8 mouse cellular contexts compared by ENCODE assay signal in genomic region chr10:73098966-73099845, GRCm38 (mm10). TPM values are rescaled to one million over a fixed set of nuclear protein-coding genes. Genes with fewer than 3 reads are reported as not detected.
DNase-seq lines count a peak whose midpoint lies in the region; ATAC-seq and TF ChIP-seq lines count a peak whose summit lies in the region.

TSS of gene Pcdh15 (plus strand) at chr10:73099342.

- H3K4me2 ChIP-seq in lung, embryonic 14.5 days = peak within 1 kb of the TSS; percentile 94
- H3K4me2 ChIP-seq in hindbrain, embryonic 13.5 days = peak within 1 kb of the TSS; percentile 89
- peak within 1 kb of the TSS; percentile 52 for H3K4me2 ChIP-seq in liver, embryonic 13.5 days

- no peak within 1 kb of the TSS for H3K27ac ChIP-seq in lung, embryonic 14.5 days (ENCODE audit: low read depth)
- peak within 1 kb of the TSS; percentile 79 for H3K27ac ChIP-seq in hindbrain, embryonic 13.5 days
- H3K27ac ChIP-seq in liver, embryonic 13.5 days = no peak within 1 kb of the TSS

- under 1% methylated on average over 78 of the region's 79 CpGs for WGBS in lung, embryonic 14.5 days
- under 1% methylated on average over 79 of the region's 79 CpGs for WGBS in hindbrain, embryonic 13.5 days
- under 1% methylated on average over 77 of the region's 79 CpGs for WGBS in liver, embryonic 13.5 days (ENCODE audit: insufficient replicate concordance)

- H3K36me3 ChIP-seq in lung, embryonic 14.5 days (ENCODE audit: insufficient read depth) = no peaks in the 10 kb centered on the region
- H3K36me3 ChIP-seq in hindbrain, embryonic 13.5 days = no peaks in the 10 kb centered on the region
- H3K36me3 ChIP-seq in liver, embryonic 13.5 days = no peaks in the 10 kb centered on the region

- peak; percentile 57; the same call in 1 of the 2 replicates for ATAC-seq in lung, embryonic 14.5 days (ENCODE audit: insufficient read depth)
- ATAC-seq in hindbrain, embryonic 13.5 days (ENCODE audit: low FRiP score) = peak; percentile 41
- no peak for ATAC-seq in liver, embryonic 13.5 days (ENCODE audit: low read depth)
- ATAC-seq in CD4-positive, CD25-positive, alpha-beta regulatory T cell, adult 4 months = no peak

- peak within 1 kb of the TSS; percentile 13; the same call in 1 of the 2 replicates for H3K9ac ChIP-seq in lung, embryonic 14.5 days
- H3K9ac ChIP-seq in hindbrain, embryonic 13.5 days = peak within 1 kb of the TSS; percentile 74
- H3K9ac ChIP-seq in liver, embryonic 13.5 days = no peak within 1 kb of the TSS

- no peak for TF ChIP-seq CTCF in lung, embryonic 14.5 days (IDR thresholded peaks at IDR 0.05; ENCODE audit: low read depth)

- DNase-seq in adrenal gland, postnatal 10 days = peak; percentile 8
- DNase-seq in adrenal gland, adult 8-10 months = no peak
- peak; percentile 20 for DNase-seq in lung, embryonic 14.5 days
- DNase-seq in lung, postnatal 36 days = no peak
- no peak for DNase-seq in liver, embryonic 13.5 days
- DNase-seq in right cerebral cortex, postnatal 25 days = peak; percentile 74

- H3K4me1 ChIP-seq in lung, embryonic 14.5 days (ENCODE audit: insufficient read depth) = no peaks in the 10 kb centered on the region
- H3K4me1 ChIP-seq in hindbrain, embryonic 13.5 days (replicated peaks) = peaks cover 27% of the 10 kb centered on the region
- H3K4me1 ChIP-seq in liver, embryonic 13.5 days (replicated peaks) = no peaks in the 10 kb centered on the region

- H3K4me3 ChIP-seq in lung, embryonic 14.5 days (ENCODE audit: low read depth, low read length) = peak within 1 kb of the TSS; percentile 51
- peak within 1 kb of the TSS; percentile 70 for H3K4me3 ChIP-seq in hindbrain, embryonic 13.5 days
- H3K4me3 ChIP-seq in liver, embryonic 13.5 days (replicated peaks) = peak within 1 kb of the TSS; percentile 39

- peaks cover 62% of the 10 kb centered on the region for H3K27me3 ChIP-seq in lung, embryonic 14.5 days (ENCODE audit: insufficient read depth, low read length)
- peaks cover 29% of the 10 kb centered on the region for H3K27me3 ChIP-seq in hindbrain, embryonic 13.5 days
- peaks cover 54% of the 10 kb centered on the region for H3K27me3 ChIP-seq in liver, embryonic 13.5 days

- no peaks in the 10 kb centered on the region for H3K9me3 ChIP-seq in lung, embryonic 14.5 days (ENCODE audit: low read depth, low read length)
- H3K9me3 ChIP-seq in hindbrain, embryonic 13.5 days = no peaks in the 10 kb centered on the region
- no peaks in the 10 kb centered on the region for H3K9me3 ChIP-seq in liver, embryonic 13.5 days (replicated peaks)

RNA-seq across cellular contexts. Expression of gene Pcdh15, which starts in this region (rescaled TPM):
- 1 to 10 TPM; 3.5 to 5.4 TPM for total RNA-seq in adrenal gland, postnatal 10 days (2021)
- total RNA-seq in adrenal gland, adult 8-10 months (2022) = 10 to 100 TPM in 1 of 4 experiments, 1 to 10 TPM in 3; 8.6 to 10.2 (median 9.6) TPM
- 0.09 TPM in 1 of 2 replicates, not detected in the other for polyA plus RNA-seq in lung, embryonic 14.5 days (2014; fragmentation: Nextera tagmentation; extraction: Ambion mirVana)
- polyA plus RNA-seq in hindbrain, embryonic 13.5 days (2015; fragmentation: Nextera tagmentation; extraction: Ambion mirVana) = 8.2 and 8.9 TPM in 2 replicates
- 0.07 and 0.13 TPM in 2 replicates for polyA plus RNA-seq in liver, embryonic 13.5 days (2015; fragmentation: Nextera tagmentation; extraction: Ambion mirVana)
- under 1 TPM in 1 of 2 experiments, not detected in 1; 0.46 TPM for polyA plus RNA-seq in CD4-positive, CD25-positive, alpha-beta regulatory T cell, adult 4 months (2017; shearing (Covaris generic))

Comparison
In these comparisons a context has a peak if more than half of its experiments do, and no peak if none do; other contexts are left out.
1. DNase-seq: peak in adrenal gland, postnatal 10 days (single experiment) and right cerebral cortex, postnatal 25 days (single experiment); none in adrenal gland, adult 8-10 months (single experiment), lung, postnatal 36 days (single experiment) and liver, embryonic 13.5 days (single experiment).
2. Peak in DNase-seq, ATAC-seq, H3K4me3 ChIP-seq, H3K9ac ChIP-seq and H3K4me2 ChIP-seq in lung, embryonic 14.5 days; RNA of the gene not detected or under 1 TPM.
3. Peak in every context shown above with its lines, with median percentiles within 50 percentile points of each other: H3K4me2 ChIP-seq and H3K4me3 ChIP-seq.